Mouse (Mus musculus): ENCODE data around the gene Vcam1.

Gene Vcam1

GRCm38 (mm10) chr3:116129259-116129738, at the start of gene Vcam1:
TSS of gene Vcam1 (minus strand) at chr3:116129688.
- DNase-seq, result peak; percentile 12

- no peak for DNase-seq
Observed at GRCm38 (mm10) chr3:116175106-116175505, 45.6 kb upstream of the Vcam1 start.

- no peak for DNase-seq
Observed at GRCm38 (mm10) chr3:116171461-116171860, 42.0 kb upstream of the Vcam1 start.

GRCm38 (mm10) chr3:116168056-116168455, 38.6 kb upstream of the Vcam1 start:
- no peak for DNase-seq

- DNase-seq, result no peak
Observed at GRCm38 (mm10) chr3:116166296-116166695, 36.8 kb upstream of the Vcam1 start.

- no peak for DNase-seq
Observed at GRCm38 (mm10) chr3:116165030-116165429, 35.5 kb upstream of the Vcam1 start.

GRCm38 (mm10) chr3:116163517-116163916, 34.0 kb upstream of the Vcam1 start:
- no peak for DNase-seq

- no peak for DNase-seq
Observed at GRCm38 (mm10) chr3:116162097-116162666, 32.7 kb upstream of the Vcam1 start.

- peak; percentile 27 for DNase-seq
Observed at GRCm38 (mm10) chr3:116159376-116159775, 29.9 kb upstream of the Vcam1 start.

- no peak for DNase-seq
Observed at GRCm38 (mm10) chr3:116157447-116157990, 28.0 kb upstream of the Vcam1 start.

GRCm38 (mm10) chr3:116150056-116150632, 20.7 kb upstream of the Vcam1 start:
- no peak for DNase-seq

- DNase-seq, result no peak
Observed at GRCm38 (mm10) chr3:116149096-116149495, 19.6 kb upstream of the Vcam1 start.

- no peak for DNase-seq
Observed at GRCm38 (mm10) chr3:116148676-116149075, 19.2 kb upstream of the Vcam1 start.

- DNase-seq, result no peak
Observed at GRCm38 (mm10) chr3:116141226-116141625, 11.7 kb upstream of the Vcam1 start.

GRCm38 (mm10) chr3:116139000-116139399, 9.5 kb upstream of the Vcam1 start:
- no peak for DNase-seq

- no peak for DNase-seq
Observed at GRCm38 (mm10) chr3:116138081-116138480, 8.6 kb upstream of the Vcam1 start.

- no peak for DNase-seq
Observed at GRCm38 (mm10) chr3:116133363-116133762, 3.9 kb upstream of the Vcam1 start.

- DNase-seq, result no peak
Observed at GRCm38 (mm10) chr3:116130711-116131110, 1.2 kb upstream of the Vcam1 start.

- no peak for DNase-seq
Observed at GRCm38 (mm10) chr3:116129841-116130595, 530 bp upstream of the Vcam1 start.

GRCm38 (mm10) chr3:116128311-116129204, 930 bp downstream of the Vcam1 start:
- DNase-seq, result no peak

- DNase-seq, result no peak
Observed at GRCm38 (mm10) chr3:116127836-116128235, 1.7 kb downstream of the Vcam1 start.

- no peak for DNase-seq
Observed at GRCm38 (mm10) chr3:116127281-116127680, 2.2 kb downstream of the Vcam1 start.

Measured in layer of hippocampus, adult 9-11 months (tissue).